Mouse (Mus musculus) large intestine, adult 2 months (tissue): ENCODE data around the gene Ghr. TPM values are rescaled to one million over a fixed set of nuclear protein-coding genes. Genes with fewer than 3 reads are reported as not detected.

Experiments
- DNase-seq: peaks from one replicate; pipeline ENCODE4 v3.0.0-alpha.2; 2012; ENCODE audit warnings: low read depth, low spot score
- WGBS: fragments of 180-500 bp; shearing (Covaris S2); methylation state at CpG from one replicate; pipeline ENCODE4 v1.1.7; 2018; 5-methylcytosine and 5-hydroxymethylcytosine counted together
- polyA plus RNA-seq: library from polyadenylated mRNA; depleted of rRNA; stranded (reverse); fragments of >200 nt; gene quantifications from 2 replicates; pipeline ENCODE4 v1.2.3, GENCODE M21; 2012

Gene Ghr
- polyA plus RNA-seq, 1 experiment, result 6.0 TPM

DNA sequence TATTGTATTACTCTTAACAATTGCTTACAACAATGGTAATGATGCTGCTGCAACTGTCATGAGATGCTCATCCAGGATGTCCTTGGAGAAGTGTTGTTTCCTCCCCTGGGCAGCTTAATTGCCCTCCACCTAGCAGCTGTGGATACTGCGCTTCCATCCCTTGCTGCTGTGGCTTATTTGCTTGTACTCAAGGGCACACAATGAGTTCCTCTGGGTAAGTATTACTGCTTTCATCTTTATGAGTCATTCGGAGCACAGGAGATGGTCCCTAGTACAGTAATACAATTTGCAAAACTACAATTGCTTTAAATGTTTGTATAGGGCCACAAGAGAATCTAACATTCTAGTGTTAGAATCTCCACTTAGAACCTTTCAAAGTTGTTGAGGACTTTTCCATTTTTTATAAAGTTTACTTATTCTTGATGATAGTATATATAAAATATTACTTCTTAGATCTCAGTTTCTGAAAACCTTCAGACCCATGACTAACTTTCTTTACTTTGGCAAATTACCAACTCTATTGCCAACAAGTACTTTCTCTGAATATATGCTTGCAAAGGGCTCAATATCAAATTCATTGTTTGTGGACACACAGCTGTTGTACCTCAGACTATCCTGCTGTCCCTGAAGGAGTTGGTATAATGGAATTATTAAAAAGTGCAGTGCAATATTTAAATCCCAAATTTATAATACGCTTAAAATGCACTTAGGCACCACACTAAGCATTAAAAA, 185.8 kb downstream of the Ghr start:
- WGBS, result 47% methylated on average over 3 of the region's 3 CpGs
- no peak for DNase-seq

DNA sequence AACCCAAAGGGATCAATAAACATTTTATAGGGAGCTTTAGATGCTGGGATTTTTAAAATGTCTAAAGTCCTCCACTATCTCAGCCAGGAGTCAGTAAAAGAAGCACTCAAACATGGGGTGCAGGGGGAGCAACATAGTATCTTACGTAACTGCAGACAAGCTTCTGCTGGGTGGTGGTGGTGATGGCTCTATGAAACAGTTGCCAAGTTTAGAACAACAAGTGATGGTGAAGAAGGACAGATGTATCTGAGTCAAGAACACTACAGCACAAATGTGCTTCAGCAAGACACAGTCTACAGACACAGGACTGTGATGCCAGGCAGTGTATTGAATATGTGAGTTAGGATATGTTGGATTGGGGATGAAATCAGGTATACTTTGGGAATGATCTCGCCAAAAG, 187.1 kb downstream of the Ghr start:
- 80% methylated on average over 2 of the region's 2 CpGs for WGBS

DNA sequence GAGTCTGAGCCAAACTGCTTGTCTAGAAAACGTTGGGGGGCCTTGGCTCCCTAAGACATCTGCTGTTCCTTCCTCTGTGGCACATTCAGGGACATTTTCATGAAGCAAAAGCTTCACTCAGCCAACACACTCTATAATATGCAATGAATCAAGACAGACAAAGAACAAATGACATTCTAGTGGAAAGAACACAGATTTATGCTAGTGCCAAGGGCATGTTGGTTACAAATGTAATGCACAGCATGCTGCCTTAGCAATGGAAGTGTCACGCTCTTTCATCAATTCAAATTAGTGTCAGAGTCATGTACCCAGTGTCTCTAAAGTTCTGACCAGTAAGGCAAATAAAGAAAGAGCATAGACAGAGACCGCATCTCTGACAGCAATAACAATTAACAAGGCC, 187.6 kb downstream of the Ghr start:
- WGBS, result 70% methylated on average over 3 of the region's 3 CpGs
- no peak for DNase-seq

More for the DNA sequence above, 187.1 kb downstream of the Ghr start:
- no peak for DNase-seq

DNA sequence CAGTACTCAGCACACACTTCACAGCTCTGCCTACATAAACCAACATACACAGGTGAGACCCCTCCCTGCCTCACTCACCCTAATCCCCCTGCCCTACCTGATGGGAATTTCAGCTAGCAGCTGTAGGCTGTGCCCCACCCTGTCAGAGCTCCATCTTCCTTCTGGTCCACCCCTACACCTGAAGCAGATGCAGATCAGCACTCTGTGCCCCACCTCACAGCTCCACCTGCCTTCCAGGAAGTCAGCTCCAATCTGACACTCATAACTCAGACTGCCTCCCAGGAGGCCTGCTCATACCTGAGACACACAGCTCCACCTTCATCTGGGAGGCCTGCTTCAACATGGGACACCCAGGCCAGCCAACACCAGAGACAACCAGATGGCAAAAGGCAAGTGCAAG, 192.6 kb downstream of the Ghr start:
- DNase-seq, result no peak

DNA sequence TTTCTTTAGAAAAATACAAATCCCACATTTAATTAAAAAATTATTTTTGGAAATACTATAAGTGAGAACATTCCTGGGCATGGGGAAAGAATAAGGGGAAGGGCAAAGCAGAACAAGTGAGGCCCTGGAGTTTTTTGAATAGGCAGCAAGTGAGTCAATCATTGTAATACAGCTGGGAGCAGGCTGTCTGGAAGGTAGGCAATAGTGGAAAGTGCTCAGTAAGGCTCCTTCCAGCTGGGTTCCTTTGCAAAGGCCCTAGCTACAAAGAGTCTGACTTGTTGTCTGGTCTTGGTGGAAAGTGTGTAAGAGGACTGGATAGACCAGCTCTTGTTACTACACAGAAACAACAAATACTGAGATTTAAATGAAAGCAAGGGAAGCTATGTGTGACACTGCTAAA, 194.3 kb downstream of the Ghr start:
- DNase-seq, result no peak

DNA sequence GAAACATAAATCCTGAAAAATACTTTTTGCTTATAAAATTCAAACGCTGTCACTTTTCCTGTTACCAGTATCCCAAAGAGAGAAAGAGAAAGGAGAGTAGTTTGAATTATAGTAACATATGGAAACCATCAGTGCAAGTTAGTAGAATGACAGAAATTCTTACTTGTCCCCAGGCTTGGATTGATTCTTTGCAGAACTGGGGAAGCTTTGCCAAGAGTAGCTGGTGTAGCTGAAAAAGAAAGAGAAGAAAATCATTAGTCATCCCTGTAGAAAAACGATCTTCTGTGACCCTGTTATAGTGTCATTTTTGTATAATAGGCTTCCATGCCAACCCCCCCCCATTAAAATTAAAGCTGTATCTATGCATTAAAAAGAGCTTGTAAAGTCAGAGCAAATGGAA, 194.8 kb downstream of the Ghr start:
- 77% methylated on average over 2 of the region's 2 CpGs for WGBS
- no peak for DNase-seq

DNA sequence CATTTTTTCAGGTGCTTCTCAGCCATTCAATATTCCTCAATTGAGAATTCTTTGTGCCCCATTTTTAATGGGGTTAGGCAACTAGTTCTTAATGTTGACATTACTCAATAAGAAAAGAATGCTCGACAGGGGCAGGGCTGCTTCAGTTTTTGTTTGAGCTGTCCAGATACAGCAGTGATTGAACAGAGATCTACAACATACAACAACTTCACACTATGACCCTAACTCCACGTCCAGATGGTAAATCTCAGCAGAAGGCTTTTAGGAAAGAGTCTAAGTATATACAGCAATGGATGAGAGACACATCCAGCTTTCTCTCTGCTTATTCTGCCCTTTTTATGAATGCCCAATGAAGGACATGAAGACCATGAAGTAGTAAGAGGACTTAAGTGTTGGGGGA, 199.5 kb downstream of the Ghr start:
- WGBS, result 18% methylated on average over 2 of the region's 2 CpGs
- no peak for DNase-seq

DNA sequence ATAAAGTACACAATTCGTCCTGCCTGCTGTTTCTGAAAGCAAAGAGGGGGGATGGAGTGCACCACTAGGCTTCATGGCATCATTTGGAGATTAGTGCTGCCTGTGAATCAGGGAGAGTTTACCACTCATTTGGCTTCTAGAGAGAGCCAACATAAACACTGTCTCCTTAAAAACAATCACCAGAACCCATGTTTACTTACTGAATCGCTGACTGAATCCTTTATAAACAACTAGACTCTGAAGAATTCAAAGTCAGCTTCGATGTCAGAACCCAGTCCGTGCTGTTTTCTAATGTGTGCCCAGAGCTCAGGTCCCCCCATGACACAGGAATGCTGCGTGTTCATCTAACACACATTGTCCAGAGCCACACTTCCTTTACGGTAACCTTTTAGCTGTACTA, 201.9 kb downstream of the Ghr start:
- WGBS, result 50% methylated on average over 6 of the region's 6 CpGs
- no peak for DNase-seq

DNA sequence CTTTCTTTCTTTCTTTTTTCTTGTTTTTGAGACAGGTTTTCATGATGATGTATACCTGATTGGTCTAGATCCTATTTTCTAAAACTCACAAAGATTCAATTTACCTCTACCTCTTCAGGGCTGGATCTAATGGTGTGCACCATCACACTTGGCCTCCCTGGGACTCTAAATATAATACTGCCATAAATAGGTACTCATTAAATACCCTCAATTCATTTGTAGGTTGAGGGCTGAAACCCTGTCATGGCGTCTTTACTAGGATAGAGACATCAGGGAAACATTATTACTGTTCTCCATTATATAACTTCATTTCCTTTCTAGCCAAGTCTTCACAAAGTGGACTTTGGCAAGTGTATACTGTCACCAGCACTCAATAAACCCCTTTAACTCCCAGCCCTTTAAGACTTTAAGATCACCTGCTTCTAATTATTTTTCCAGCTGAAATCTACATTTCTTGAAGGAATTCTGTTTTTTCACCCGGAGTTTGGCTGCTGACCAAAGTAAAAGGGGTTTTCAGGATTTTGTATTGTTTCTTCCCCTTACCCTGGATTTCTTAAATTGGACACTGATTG, 214.9 kb downstream of the Ghr start:
- DNase-seq, result no peak
- 82% methylated on average over 2 of the region's 2 CpGs for WGBS

DNA sequence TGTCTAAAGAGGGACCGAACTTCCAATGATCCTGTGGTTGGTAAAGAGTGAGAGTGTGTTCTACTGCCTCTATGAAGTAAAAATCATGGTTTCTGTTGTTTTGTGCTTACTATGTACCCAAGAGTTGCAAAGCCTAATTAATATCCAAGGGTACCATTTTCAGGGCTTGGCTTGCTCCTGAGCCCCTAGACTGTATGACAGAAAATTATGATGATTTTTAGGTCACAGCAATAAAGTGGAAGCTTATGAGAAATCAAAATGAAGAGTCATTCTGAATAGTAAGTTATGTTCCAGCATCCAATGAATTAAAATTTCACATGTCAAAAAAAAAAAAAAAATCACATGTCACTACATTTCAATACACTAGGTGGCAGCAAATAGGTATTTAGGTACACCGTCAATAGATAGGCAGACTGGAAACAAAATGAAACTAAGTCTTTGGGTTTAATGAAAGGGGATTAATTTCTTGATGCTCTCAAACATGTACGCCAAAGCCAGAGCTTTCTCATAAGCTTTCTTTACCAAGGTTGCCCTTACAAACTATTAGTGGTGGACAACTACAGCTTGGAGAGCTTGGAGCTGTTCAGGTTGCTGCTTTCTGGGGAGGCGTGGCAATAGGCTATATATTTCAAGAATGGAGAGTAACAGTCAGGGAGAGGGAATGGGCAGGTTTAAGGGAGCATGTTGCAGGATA, 227.1 kb downstream of the Ghr start:
- 41% methylated on average over 4 of the region's 4 CpGs for WGBS
- DNase-seq, result peak; percentile 7

DNA sequence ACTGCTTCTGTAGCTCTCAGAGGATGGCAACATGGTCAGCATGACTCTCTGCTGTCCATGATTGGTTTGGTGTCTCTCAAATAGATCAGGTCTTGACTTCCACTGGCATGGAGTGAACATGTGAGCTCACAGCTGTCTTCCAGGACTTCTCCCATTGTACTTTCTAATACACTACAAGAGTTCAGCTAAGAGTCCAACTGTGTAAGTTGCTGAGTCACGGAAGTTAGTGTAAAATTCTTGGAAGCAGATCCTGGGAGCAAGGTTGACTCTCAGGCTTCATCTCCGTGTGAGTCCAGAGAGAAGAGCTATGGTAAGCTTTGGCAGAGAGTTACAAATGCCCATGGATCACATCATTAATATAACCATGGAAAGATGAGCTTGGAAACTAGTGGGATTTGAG, 229.6 kb downstream of the Ghr start:
- DNase-seq, result no peak
- 77% methylated on average over 2 of the region's 2 CpGs for WGBS

DNA sequence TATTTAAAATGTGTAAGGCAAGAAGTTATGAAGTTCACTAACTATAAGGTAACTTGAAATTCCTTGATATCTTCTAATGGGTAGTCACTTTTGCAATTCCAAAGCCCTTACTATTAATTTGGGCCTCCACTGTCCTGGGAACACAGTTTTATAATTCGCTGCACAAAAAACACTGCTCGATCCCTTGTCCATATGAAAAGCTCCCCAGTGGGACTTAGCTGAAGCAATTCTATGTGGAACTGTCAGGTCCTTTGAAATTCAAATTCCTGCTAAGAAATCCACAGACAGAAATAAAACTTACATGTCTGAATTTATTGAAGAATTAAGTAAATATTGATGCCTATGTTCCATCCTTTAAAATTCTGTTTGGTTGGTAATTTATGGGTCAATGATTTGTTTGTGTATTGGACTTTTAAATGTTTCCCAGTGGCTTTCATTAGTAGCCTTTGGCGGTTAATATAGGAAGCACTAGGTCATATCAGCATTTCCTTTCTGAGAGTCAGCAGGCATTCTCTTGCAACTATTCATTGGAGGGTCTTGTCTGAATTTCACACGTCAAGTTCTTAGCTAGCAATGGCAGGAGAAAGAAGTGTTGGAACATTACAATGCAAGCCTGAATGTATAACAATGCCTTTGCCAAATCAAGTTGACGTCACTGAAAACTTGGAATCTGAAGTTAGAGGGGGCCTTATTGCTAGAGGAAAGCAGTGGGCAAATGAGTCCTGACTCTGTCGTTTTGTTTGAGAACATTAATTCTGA, 233.8 kb downstream of the Ghr start:
- WGBS, result 81% methylated on average over 6 of the region's 6 CpGs
- no peak for DNase-seq

DNA sequence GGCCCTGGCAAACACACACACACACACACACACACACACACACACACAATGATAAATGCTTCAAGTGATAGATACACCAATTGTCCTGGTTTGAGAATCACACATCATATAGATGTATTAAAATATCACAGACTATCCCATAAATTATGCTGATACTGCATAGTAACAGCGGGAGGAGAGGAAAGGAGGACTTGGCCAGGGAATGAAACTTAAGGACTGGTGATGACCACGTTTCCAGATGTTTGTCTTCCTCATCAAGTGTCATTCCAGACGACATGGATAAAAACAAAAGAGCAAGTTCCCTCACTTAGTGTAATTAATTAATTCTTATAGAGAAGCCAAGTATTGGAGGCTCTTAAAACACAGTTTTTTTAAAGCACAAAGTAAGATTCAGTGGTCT, 236.6 kb downstream of the Ghr start:
- 70% methylated on average over 3 of the region's 3 CpGs for WGBS
- no peak for DNase-seq

DNA sequence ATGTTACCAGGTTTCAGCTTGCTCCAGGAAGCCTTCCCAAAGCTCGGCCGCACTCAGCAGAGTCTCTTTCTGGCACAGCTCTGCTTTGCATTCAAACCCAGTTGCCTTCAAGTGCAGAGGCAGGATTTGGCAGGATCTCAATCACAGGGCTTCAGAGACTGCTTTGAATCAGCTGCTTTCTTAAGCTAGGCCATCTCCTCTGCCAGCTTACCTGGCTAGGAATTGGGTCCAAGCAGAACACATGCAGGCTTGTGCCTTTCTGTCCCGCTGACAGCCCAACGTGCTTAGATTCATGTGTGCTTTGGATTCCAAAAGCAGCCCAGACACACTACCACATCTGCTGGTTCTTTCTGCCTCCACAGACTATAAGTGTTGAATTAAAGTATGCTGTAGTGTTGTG, 238.7 kb downstream of the Ghr start:
- no peak for DNase-seq
- WGBS, result 87% methylated on average over 4 of the region's 4 CpGs

DNA sequence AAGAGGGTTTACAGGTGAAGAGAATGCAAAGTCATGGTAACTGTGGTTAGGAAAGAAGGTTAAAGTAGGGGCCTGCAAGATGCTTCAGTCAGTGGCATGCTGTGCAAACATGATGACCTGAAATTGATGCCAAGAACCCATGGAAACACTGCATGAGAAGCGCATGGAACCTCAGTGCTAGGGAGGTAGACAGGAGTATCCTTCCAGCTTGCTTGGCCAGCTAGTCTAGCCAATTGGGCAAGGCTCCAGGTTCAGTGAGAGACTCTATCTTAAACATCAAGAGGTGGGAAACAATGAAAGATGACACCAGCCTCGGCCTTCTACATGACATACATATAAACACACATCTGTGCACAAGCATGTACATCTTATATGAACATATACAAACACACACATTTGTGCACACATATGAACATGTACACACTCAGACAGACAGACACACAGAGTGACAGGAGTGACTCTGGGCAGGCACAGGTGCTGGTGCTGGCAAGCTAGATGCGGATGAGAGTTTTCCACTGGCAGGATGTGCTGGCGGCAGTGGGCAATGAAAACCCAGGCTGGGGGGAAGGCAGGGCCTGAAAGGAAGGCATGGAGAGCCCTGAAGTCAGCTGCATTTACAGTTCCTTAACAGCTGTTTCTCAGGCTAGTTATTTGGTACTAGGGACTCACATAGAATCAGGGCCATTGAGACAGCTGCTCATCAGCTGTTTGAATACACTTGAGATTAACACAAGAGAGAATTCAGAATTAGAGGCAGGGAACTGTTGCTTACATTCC, 241.3 kb downstream of the Ghr start:
- no peak for DNase-seq
- 81% methylated on average over 4 of the region's 4 CpGs for WGBS

DNA sequence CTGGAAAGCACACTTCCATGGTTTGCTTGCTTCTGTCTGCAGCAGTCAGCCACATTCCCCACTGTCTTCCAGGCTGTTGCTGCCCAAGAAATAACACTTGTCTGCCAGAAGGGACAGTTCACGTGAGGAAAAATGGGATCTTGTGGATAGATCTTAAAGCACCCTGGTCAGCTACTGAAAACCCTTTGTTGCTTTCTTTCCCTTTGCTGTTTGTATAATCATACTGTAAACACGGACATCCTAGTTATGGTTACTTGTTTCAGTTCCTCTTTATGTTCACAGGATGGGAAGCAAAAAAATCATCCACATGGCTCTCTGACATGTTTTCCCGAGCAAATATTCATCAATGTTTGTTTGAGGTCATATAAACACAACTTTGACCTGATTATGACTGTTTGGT, 243.4 kb downstream of the Ghr start:
- 63% methylated on average over 3 of the region's 3 CpGs for WGBS
- DNase-seq, result no peak

DNA sequence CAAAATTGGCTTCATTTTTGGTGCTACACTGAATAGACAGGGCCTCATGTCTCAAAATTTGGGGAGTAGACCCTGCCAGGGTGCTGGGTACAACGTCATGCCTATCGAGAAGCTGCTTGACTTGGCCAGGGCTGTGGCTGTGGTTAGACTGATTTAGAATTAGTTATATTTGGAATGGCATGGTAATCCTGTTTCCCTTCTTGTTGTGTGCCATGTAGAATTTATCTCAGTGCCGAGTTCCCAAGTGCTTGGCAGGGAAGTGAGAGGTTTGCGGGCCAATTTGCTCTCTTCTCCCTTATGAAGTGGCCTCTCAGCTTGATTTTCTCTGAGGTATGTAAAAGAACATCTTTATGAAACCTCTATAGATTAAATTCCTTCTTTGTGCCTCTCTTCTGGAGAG, 250.8 kb downstream of the Ghr start:
- DNase-seq, result no peak
- WGBS, result 87% methylated on average over 4 of the region's 4 CpGs

DNA sequence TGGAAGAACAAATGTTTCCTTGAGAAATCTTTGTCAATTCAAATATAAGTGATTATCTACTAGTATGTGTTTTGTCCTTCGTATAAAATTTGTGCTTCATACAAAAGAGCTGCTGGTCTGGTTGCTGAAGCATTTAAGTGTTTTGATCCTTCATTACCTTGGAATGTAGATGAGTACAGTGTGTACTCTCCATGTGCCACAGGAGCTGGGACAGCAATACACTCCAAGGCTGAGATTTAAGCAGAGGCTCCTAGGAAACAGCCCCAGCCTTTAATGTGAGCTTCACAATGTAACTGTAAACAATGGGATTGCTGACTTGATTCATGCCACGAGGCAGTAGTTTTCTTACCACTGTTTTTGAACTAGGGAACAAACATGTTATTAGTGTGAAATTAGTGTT, 251.5 kb downstream of the Ghr start:
- 71% methylated on average over 2 of the region's 2 CpGs for WGBS
- DNase-seq, result no peak

DNA sequence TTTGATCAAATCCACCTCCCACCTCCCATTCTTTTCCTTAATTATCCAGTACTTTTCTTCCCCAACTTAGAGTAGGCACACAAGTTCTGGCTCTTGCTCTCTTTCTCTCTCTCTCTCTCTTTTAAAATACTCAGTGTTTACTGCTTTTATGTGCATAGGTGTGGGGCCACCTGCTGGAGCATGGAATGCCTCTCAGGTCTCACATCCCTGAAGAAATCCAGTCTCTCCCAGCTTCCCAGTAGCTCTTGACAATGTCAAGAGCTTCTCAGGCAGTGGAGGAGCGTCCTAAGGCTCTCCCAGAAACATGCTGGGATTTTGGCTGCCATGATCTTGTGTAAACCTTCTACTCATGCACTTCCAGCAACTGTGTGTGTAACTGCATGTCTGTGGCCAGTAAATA, 253.0 kb downstream of the Ghr start:
- WGBS, result 71% methylated on average over 1 of the region's 1 CpGs

DNA sequence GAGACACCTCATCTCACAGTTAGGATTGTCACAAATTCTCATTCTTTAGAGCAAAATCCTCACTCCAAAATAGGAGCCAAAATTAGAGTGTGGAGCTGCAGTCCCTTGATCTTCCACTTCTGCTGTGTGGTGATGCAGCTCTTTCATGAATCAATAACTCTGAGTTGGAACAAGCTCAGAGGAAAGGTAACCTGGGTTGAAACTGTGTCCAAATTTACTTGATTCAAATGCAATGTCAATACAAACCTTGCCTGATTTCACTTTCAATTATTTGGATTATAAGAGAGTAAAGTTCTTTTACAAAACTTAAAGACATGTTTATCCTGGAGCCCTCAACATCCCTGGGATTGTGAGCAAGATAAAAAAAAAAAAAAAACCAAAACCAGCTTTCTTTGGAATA, 260.3 kb downstream of the Ghr start:
- no peak for DNase-seq

More for the DNA sequence above, 253.0 kb downstream of the Ghr start:
- no peak for DNase-seq
